Mouse (Mus musculus) G1E (cell line): ENCODE measurements around the gene Mtap. TPM values are rescaled to one million over a fixed set of nuclear protein-coding genes. Genes with fewer than 3 reads are reported as not detected.

Experiments used
- ATAC-seq: 2 replicates; pipeline ENCODE4 v1.8.0; 2016; ENCODE audit warnings: mild to moderate bottlenecking; ENCODE audit not compliant: insufficient number of reproducible peaks, poor library complexity, low FRiP score, severe bottlenecking; ENCODE audit errors: extremely low read depth
- DNase-seq: peaks from one replicate; pipeline ENCODE4 v3.0.0; 2012; ENCODE audit warnings: low spot score
- H3K27me3 ChIP-seq: 2 replicates; pipeline ENCODE4 v1.6.1; 2012; ENCODE audit warnings: mild to moderate bottlenecking, low read length, inconsistent platforms; ENCODE audit not compliant: insufficient read depth
- H3K36me3 ChIP-seq: replicated peaks from 2 replicates; pipeline ENCODE3; 2012; ENCODE audit warnings: mild to moderate bottlenecking, inconsistent platforms
- H3K4me1 ChIP-seq: 2 replicates; pipeline ENCODE4 v1.6.1; 2012; ENCODE audit warnings: low read depth, low read length, inconsistent platforms, mixed read lengths; ENCODE audit not compliant: insufficient read depth
- H3K4me3 ChIP-seq: 2 replicates; pipeline ENCODE4 v1.5.1; 2012; ENCODE audit warnings: low read depth, mild to moderate bottlenecking, inconsistent platforms, low read length, moderate library complexity, mixed read lengths
- H3K9me3 ChIP-seq: replicated peaks from 2 replicates; pipeline ENCODE4 v1.6.1; 2012; ENCODE audit warnings: inconsistent platforms
- CTCF ChIP-seq: IDR thresholded peaks from 2 replicates; pipeline ENCODE4 v1.5.1; 2012; ENCODE audit warnings: low read depth, low read length, inconsistent platforms, mixed read lengths
- GATA1 ChIP-seq: IDR thresholded peaks from 2 replicates; pipeline ENCODE4 v1.6.1; 2012; ENCODE audit warnings: borderline replicate concordance, low read length, inconsistent platforms, mixed read lengths
- GATA2 ChIP-seq: IDR thresholded peaks from 2 replicates; pipeline ENCODE4 v1.6.1; 2012; ENCODE audit warnings: low read depth, low read length, inconsistent platforms, borderline replicate concordance
- POLR2AphosphoS5 ChIP-seq: IDR thresholded peaks from 2 replicates; pipeline ENCODE4 v1.6.1; 2012; ENCODE audit warnings: low read depth, low read length, inconsistent platforms; ENCODE audit not compliant: insufficient replicate concordance
- TAL1 ChIP-seq: conservative IDR thresholded peaks from 2 replicates; pipeline ENCODE4 v1.6.1; 2012; ENCODE audit warnings: low read depth, low read length, inconsistent platforms, mixed read lengths
- polyA plus RNA-seq: library from polyadenylated mRNA; stranded (reverse); fragments of >175 nt; gene quantifications from 2 replicates; pipeline ENCODE4 v1.2.3, GENCODE M21; 2012
- total RNA-seq, 2 experiments: library from RNA; stranded (forward) in 1 of 2; stranded (reverse) in 1 of 2; fragments of 200-1000 nt in 1 of 2; fragments of >200 nt in 1 of 2; fragmentation: Nextera tagmentation in 1 of 2; gene quantifications; 2 replicates each; pipeline ENCODE4 v1.2.3; 2014 to 2017

Mtap gene
- total and polyA plus RNA-seq, 3 experiments: 0.27 TPM; not detected in 2

- Histone ChIP-seq H3K4me3 (no peak overlapping the region), H3K36me3 (no peaks in the 10 kb centered on the region), H3K9me3 (peaks cover 34% of the 10 kb centered on the region), H3K4me1 (no peaks in the 10 kb centered on the region), H3K27me3 (no peaks in the 10 kb centered on the region)
- no peak for DNase-seq
- no peak for TF ChIP-seq CTCF
- no peak for TF ChIP-seq POLR2AphosphoS5
- TF ChIP-seq TAL1: no peak
- TF ChIP-seq GATA2: no peak
- no peak for TF ChIP-seq GATA1
- no peak for ATAC-seq
Measured at GRCm38 (mm10) chr4:89181656-89182055, 44.7 kb downstream of the Mtap start.

- no peak overlapping the region for H3K4me3 ChIP-seq
- no peaks in the 10 kb centered on the region for H3K4me1 ChIP-seq
- TF ChIP-seq GATA1 (no peak), CTCF (no peak), GATA2 (no peak), POLR2AphosphoS5 (no peak), TAL1 (no peak)
- peaks cover 33% of the 10 kb centered on the region for H3K9me3 ChIP-seq
- ATAC-seq (no peak), DNase-seq (no peak)
- H3K36me3 ChIP-seq: no peaks in the 10 kb centered on the region
- no peaks in the 10 kb centered on the region for H3K27me3 ChIP-seq
Measured at GRCm38 (mm10) chr4:89182486-89182885, 45.6 kb downstream of the Mtap start.

DNA sequence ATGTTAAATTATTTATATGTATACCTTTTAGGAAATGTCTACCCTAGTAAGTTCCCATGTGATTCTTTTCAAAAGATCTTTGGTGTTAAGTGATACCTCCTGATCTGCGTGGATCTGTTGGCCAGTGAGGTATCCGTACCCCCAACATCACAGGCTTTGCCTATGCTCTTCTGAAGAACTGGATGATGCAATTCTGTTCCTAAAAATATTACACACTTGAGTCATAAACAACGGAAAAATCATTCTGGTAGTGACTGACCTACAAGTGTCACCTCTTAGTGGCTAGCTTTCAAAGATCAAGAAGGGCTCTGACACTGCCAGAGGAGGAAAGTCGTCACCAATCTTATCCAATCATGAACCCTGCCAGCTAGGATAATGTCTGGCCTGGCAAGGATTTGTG, 58.6 kb downstream of the Mtap start:
- Histone ChIP-seq H3K4me1 (no peaks in the 10 kb centered on the region), H3K36me3 (no peaks in the 10 kb centered on the region), H3K9me3 (peaks cover 19% of the 10 kb centered on the region), H3K4me3 (no peak overlapping the region), H3K27me3 (no peaks in the 10 kb centered on the region)
- no peak for DNase-seq
- ATAC-seq: no peak
- TF ChIP-seq GATA2: no peak

GRCm38 (mm10) chr4:89197128-89197527, 60.2 kb downstream of the Mtap start:
- no peak for ATAC-seq
- no peak for TF ChIP-seq GATA1
- no peak for TF ChIP-seq CTCF
- TF ChIP-seq GATA2: no peak
- no peak for TF ChIP-seq TAL1
- TF ChIP-seq POLR2AphosphoS5: no peak
- Histone ChIP-seq H3K36me3 (no peaks in the 10 kb centered on the region), H3K9me3 (peaks cover 22% of the 10 kb centered on the region), H3K4me1 (no peaks in the 10 kb centered on the region), H3K27me3 (no peaks in the 10 kb centered on the region), H3K4me3 (no peak overlapping the region)
- DNase-seq: no peak

DNA sequence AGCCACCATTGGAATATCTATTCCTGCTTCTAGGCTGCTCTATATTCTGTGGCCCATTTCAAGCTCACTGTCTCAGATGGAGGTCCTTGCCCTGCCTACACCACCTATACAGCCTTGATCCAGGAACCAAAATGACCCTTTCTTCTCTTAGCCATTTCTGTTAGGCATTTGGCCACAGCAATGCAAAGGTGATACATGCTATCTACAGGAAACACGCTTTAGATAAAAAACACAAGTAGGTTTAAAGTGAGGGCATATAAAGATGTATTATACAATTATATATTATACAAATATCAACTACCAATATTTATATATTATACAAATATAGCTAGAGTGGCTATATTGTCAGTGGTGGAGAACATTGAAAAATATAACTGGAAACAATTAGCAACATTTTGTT, 63.9 kb downstream of the Mtap start:
- ATAC-seq (no peak), DNase-seq (no peak)
- Histone ChIP-seq H3K9me3 (peaks cover 10% of the 10 kb centered on the region), H3K4me3 (no peak overlapping the region), H3K27me3 (no peaks in the 10 kb centered on the region), H3K4me1 (no peaks in the 10 kb centered on the region), H3K36me3 (no peaks in the 10 kb centered on the region)
- TF ChIP-seq GATA1: no peak

DNA sequence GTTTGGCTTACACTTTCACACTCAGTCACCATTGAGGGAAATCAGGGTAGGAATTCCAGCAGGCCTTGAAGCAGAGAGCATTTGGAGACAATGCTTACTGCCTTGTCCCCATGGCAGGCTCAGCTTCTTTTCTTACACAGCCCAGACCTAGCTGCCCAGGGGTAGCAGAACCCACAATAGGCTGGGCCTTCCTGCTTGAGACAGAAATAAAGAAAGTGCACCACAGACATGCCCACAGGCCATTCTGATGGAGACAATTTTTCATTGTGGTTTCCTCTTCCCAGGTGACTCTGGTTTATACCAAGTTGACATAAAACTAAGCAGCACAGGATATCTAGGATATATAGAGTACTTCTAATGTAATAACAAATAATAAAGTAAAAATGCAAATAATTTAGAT, 72.4 kb downstream of the Mtap start:
- Histone ChIP-seq H3K36me3 (no peaks in the 10 kb centered on the region), H3K4me3 (no peak overlapping the region), H3K9me3 (peaks cover 19% of the 10 kb centered on the region), H3K4me1 (no peaks in the 10 kb centered on the region), H3K27me3 (no peaks in the 10 kb centered on the region)
- ATAC-seq: no peak
- no peak for DNase-seq
- TF ChIP-seq GATA2: no peak
- no peak for TF ChIP-seq POLR2AphosphoS5
- no peak for TF ChIP-seq TAL1
- no peak for TF ChIP-seq GATA1
- no peak for TF ChIP-seq CTCF

DNA sequence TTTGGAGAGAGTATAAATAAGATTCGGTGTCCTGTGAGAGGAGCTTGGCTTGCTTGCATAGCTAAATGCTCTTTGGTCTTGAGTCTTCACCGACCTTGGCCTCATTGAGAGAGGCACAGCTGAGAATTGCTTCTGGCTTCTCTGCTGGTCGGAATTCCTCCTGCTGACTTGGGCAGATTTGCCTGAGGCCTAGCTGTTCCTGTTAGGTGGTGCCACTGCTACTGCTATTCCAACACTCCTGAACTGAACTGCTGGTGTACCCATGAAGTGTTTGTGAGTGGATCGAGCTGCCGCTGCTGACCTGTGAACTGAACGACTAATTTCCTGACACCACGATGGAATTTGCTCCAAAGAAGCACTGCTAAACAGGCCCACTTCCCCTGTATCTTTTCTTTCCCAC, 73.4 kb downstream of the Mtap start:
- DNase-seq: no peak
- no peak for ATAC-seq
- H3K4me3 ChIP-seq: no peak overlapping the region
- H3K9me3 ChIP-seq: peaks cover 19% of the 10 kb centered on the region
- H3K27me3 ChIP-seq: no peaks in the 10 kb centered on the region
- H3K36me3 ChIP-seq: no peaks in the 10 kb centered on the region
- TF ChIP-seq GATA2: no peak
- no peak for TF ChIP-seq TAL1
- TF ChIP-seq CTCF: no peak
- TF ChIP-seq POLR2AphosphoS5: no peak
- no peak for TF ChIP-seq GATA1
- no peaks in the 10 kb centered on the region for H3K4me1 ChIP-seq
